ENCODE assay signal across 8 mouse cellular contexts in the genomic region with DNA sequence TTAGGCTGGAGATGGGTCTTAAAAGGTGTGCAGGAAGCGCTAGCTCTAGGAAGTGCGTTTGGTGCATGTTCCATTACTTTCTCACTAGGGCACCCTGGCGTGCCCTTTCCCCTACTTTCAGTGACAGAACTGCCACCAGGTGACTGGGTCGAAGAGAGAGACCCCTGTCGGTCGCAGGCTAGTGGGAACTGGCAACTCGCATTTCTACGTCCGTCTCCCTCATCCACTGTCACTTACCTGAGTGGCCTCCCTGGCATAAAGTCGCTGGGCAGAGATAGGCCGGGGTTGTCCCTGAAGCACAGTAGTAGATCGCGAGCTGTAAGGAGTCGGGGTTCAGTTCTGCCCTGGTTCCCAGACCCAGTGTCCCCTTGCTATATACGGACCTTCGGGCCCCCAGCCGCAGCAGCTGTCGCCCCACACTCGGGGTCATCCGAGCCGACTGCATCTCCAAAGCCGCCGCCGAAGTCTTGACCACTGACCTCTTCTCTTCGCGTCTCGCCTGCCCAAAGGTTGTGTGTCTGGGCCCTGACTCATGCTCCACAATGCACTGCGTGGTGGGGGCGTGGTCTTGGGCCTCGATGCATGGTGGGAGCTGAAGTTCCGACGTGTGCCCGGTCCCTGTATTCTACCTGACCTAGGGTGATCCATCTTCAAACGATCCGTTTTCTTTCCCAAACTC. TPM values are rescaled to one million over a fixed set of nuclear protein-coding genes. Genes with fewer than 3 reads are reported as not detected.
DNase-seq lines count a peak whose midpoint lies in the region; ATAC-seq and TF ChIP-seq lines count a peak whose summit lies in the region.

A gene (minus strand): TSS at position 532 of the 679 bp plus-strand sequence.

- peak; percentile 90 for TF ChIP-seq POLR2A in CH12.LX (IDR thresholded peaks at IDR 0.05; ENCODE audit: low read depth, low read length)

- no peaks in the 10 kb centered on the region for H3K27me3 ChIP-seq in CH12.LX (replicated peaks)
- no peaks in the 10 kb centered on the region for H3K27me3 ChIP-seq in forebrain, embryonic 11.5 days (ENCODE audit: control insufficient read depth, insufficient read depth, low read length)
- no peaks in the 10 kb centered on the region for H3K27me3 ChIP-seq in heart, embryonic 16.5 days (ENCODE audit: control insufficient read depth, insufficient read depth, low read length)
- no peaks in the 10 kb centered on the region for H3K27me3 ChIP-seq in liver, postnatal 0 days (ENCODE audit: insufficient read depth, low read length)
- H3K27me3 ChIP-seq in neural tube, embryonic 13.5 days: no peaks in the 10 kb centered on the region

- H3K27ac ChIP-seq in CH12.LX (ENCODE audit: insufficient read depth, low read depth): peak within 1 kb of the TSS; percentile 36; the same call in 1 of the 2 replicates
- 0 out of 2 replicates have a peak within 1 kb of the TSS, but pooled peaks have one; percentile 20 for H3K27ac ChIP-seq in forebrain, embryonic 11.5 days (ENCODE audit: low read depth, low read length)
- H3K27ac ChIP-seq in heart, embryonic 16.5 days (ENCODE audit: low read length): peak within 1 kb of the TSS; percentile 84
- H3K27ac ChIP-seq in liver, postnatal 0 days (ENCODE audit: low read depth): peak within 1 kb of the TSS; percentile 91
- peak within 1 kb of the TSS; percentile 78 for H3K27ac ChIP-seq in neural tube, embryonic 13.5 days (replicated peaks)

- WGBS in forebrain, embryonic 11.5 days: 1% methylated on average over 35 of the region's 35 CpGs
- under 1% methylated on average over 35 of the region's 35 CpGs for WGBS in heart, embryonic 16.5 days
- 1% methylated on average over 35 of the region's 35 CpGs for WGBS in liver, postnatal 0 days (ENCODE audit: insufficient replicate concordance)
- under 1% methylated on average over 35 of the region's 35 CpGs for WGBS in neural tube, embryonic 13.5 days

- ATAC-seq in forebrain, embryonic 11.5 days (replicated peaks; ENCODE audit: low FRiP score): peak; percentile 85
- peak; percentile 85 for ATAC-seq in heart, embryonic 16.5 days (replicated peaks; ENCODE audit: extremely low read depth, insufficient read depth, low FRiP score)
- peak; percentile 94 for ATAC-seq in liver, postnatal 0 days
- ATAC-seq in neural tube, embryonic 13.5 days (ENCODE audit: low read depth): peak; percentile 70

- H3K9ac ChIP-seq in CH12.LX (ENCODE audit: insufficient read depth, low read depth): peak within 1 kb of the TSS; percentile 74
- H3K9ac ChIP-seq in forebrain, embryonic 11.5 days (ENCODE audit: low read length): peak within 1 kb of the TSS; percentile 64
- H3K9ac ChIP-seq in heart, embryonic 16.5 days (ENCODE audit: low read length): peak within 1 kb of the TSS; percentile 85
- peak within 1 kb of the TSS; percentile 83 for H3K9ac ChIP-seq in liver, postnatal 0 days (replicated peaks)
- peak within 1 kb of the TSS; percentile 84 for H3K9ac ChIP-seq in neural tube, embryonic 13.5 days

- peak; percentile 40 for TF ChIP-seq RAD21 in CH12.LX (IDR thresholded peaks at IDR 0.05; ENCODE audit: low read depth, low read length)

- DNase-seq in CH12.LX (ENCODE audit: extremely low read depth): peak; percentile 92
- DNase-seq in c-Kit-positive CD71-positive TER-119-negative erythroid progenitor cells, embryonic 14.5 days (ENCODE audit: low read depth): peak; percentile 86
- peak; percentile 88 for DNase-seq in forebrain, embryonic 11.5 days (ENCODE audit: low spot score)
- DNase-seq in kidney, postnatal 36 days: peak; percentile 96 to 97
- peak; percentile 92 for DNase-seq in liver, postnatal 0 days
- peak; percentile 79 for DNase-seq in telencephalon, adult 2 months (ENCODE audit: low read depth, low spot score)

- H3K4me3 ChIP-seq in CH12.LX (replicated peaks in 1 of 3; ENCODE audit: low read depth in 2 of 3, low read length in 2 of 3, poor library complexity in 1 of 3): peak within 1 kb of the TSS; percentile 67 to 72 (median 71)
- H3K4me3 ChIP-seq in forebrain, embryonic 11.5 days (ENCODE audit: low read depth, low read length): peak within 1 kb of the TSS; percentile 50
- peak within 1 kb of the TSS; percentile 85 for H3K4me3 ChIP-seq in heart, embryonic 16.5 days (ENCODE audit: low read length)
- H3K4me3 ChIP-seq in liver, postnatal 0 days (ENCODE audit: low read depth, low read length): peak within 1 kb of the TSS; percentile 77
- peak within 1 kb of the TSS; percentile 65 for H3K4me3 ChIP-seq in neural tube, embryonic 13.5 days

- peak within 1 kb of the TSS; percentile 54 for H3K4me2 ChIP-seq in CH12.LX (ENCODE audit: insufficient read depth, low read depth, poor library complexity, severe bottlenecking)
- H3K4me2 ChIP-seq in forebrain, embryonic 11.5 days (ENCODE audit: low read depth, low read length, severe bottlenecking): peak within 1 kb of the TSS; percentile 83
- peak within 1 kb of the TSS; percentile 66 for H3K4me2 ChIP-seq in heart, embryonic 16.5 days (ENCODE audit: low read depth, low read length)
- peak within 1 kb of the TSS; percentile 90 for H3K4me2 ChIP-seq in liver, postnatal 0 days (ENCODE audit: low read depth, low read length)
- peak within 1 kb of the TSS; percentile 72 for H3K4me2 ChIP-seq in neural tube, embryonic 13.5 days

- H3K4me1 ChIP-seq in CH12.LX (ENCODE audit: control insufficient read depth in 1 of 2, insufficient read depth in 2 of 2): peaks cover 14 to 28% of the 10 kb centered on the region in 2 experiments
- peaks cover 29% of the 10 kb centered on the region for H3K4me1 ChIP-seq in forebrain, embryonic 11.5 days (replicated peaks; ENCODE audit: control insufficient read depth, insufficient read depth, low read length)
- peaks cover 32% of the 10 kb centered on the region for H3K4me1 ChIP-seq in heart, embryonic 16.5 days (ENCODE audit: control insufficient read depth, insufficient read depth, low read length)
- peaks cover 16% of the 10 kb centered on the region for H3K4me1 ChIP-seq in liver, postnatal 0 days (ENCODE audit: insufficient read depth)
- H3K4me1 ChIP-seq in neural tube, embryonic 13.5 days (replicated peaks): peaks cover 41% of the 10 kb centered on the region

- in situ Hi-C loops in CH12.LX (cut with MboI; ENCODE audit: low pct_ligation_motif_present, low pct_unique_long_range_greater_than_20kb, low sequenced_read_pairs): loop anchor here (5.0 to 25.0 kb wide), 2 partner anchors 63 to 928 kb away; a partner anchor contains a TSS

- peak; percentile 20; the same call in 1 of the 2 replicates for TF ChIP-seq EP300 in CH12.LX (IDR thresholded peaks at IDR 0.05; ENCODE audit: low read length)
- TF ChIP-seq EP300 in liver, postnatal 0 days (IDR thresholded peaks at IDR 0.05; ENCODE audit: low read depth): no peak

- TF ChIP-seq CTCF in CH12.LX (conservative IDR thresholded peaks at IDR 0.05 in 1 of 2, IDR thresholded peaks at IDR 0.05 in 1 of 2; ENCODE audit: low read depth in 2 of 2, low read length in 2 of 2): peak; percentile 53 to 80
- peak; percentile 63 for TF ChIP-seq CTCF in liver, postnatal 0 days (IDR thresholded peaks at IDR 0.05; ENCODE audit: low read depth)

- H3K9me3 ChIP-seq in CH12.LX (replicated peaks; ENCODE audit: low read length): no peaks in the 10 kb centered on the region
- no peaks in the 10 kb centered on the region for H3K9me3 ChIP-seq in forebrain, embryonic 11.5 days (ENCODE audit: control insufficient read depth, low read length)
- H3K9me3 ChIP-seq in heart, embryonic 16.5 days (replicated peaks; ENCODE audit: control insufficient read depth, low read length): no peaks in the 10 kb centered on the region
- H3K9me3 ChIP-seq in liver, postnatal 0 days (ENCODE audit: low read length): no peaks in the 10 kb centered on the region
- no peaks in the 10 kb centered on the region for H3K9me3 ChIP-seq in neural tube, embryonic 13.5 days

- no peaks in the 10 kb centered on the region for H3K79me2 ChIP-seq in CH12.LX (replicated peaks; ENCODE audit: control insufficient read depth, extremely low read depth, insufficient read depth, poor library complexity, severe bottlenecking)

- dilution Hi-C loops in CH12.LX (cut with MboI; ENCODE audit: extremely low pct_ligation_motif_present, extremely low pct_unique_long_range_greater_than_20kb, low sequenced_read_pairs): no loop called here

- H3K36me3 ChIP-seq in CH12.LX (replicated peaks in 1 of 2; ENCODE audit: control insufficient read depth in 1 of 2, insufficient read depth in 1 of 2, low read length in 1 of 2): peaks cover 40 to 45% of the 10 kb centered on the region in 2 experiments
- H3K36me3 ChIP-seq in forebrain, embryonic 11.5 days (ENCODE audit: control insufficient read depth, insufficient read depth, low read length): peaks cover 6% of the 10 kb centered on the region
- peaks cover 30% of the 10 kb centered on the region for H3K36me3 ChIP-seq in heart, embryonic 16.5 days (ENCODE audit: control insufficient read depth, insufficient read depth)
- H3K36me3 ChIP-seq in liver, postnatal 0 days (replicated peaks; ENCODE audit: insufficient read depth, low read length): peaks cover 34% of the 10 kb centered on the region
- peaks cover 43% of the 10 kb centered on the region for H3K36me3 ChIP-seq in neural tube, embryonic 13.5 days

TF ChIP-seq in CH12.LX, 34 proteins besides CTCF, POLR2A, EP300 and RAD21 (continues in another document):
- peak; percentile 47 for TF ChIP-seq ELF1 (IDR thresholded peaks at IDR 0.05; ENCODE audit: low read depth, low read length)
- peak; percentile 64 for TF ChIP-seq SMC3 (IDR thresholded peaks at IDR 0.05; ENCODE audit: low read depth, low read length)
- TF ChIP-seq IRF4 (IDR thresholded peaks at IDR 0.05; ENCODE audit: low read depth, low read length): peak; percentile 53
- TF ChIP-seq JUN (IDR thresholded peaks at IDR 0.05; ENCODE audit: insufficient read depth, low read depth, low read length): no peak
- TF ChIP-seq BHLHE40 (IDR thresholded peaks at IDR 0.05; ENCODE audit: low read depth, low read length): no peak; the same call in 1 of the 2 replicates
- peak; percentile 30; the same call in 1 of the 2 replicates for TF ChIP-seq ZMIZ1 (IDR thresholded peaks at IDR 0.05; ENCODE audit: low read depth, low read length)
- TF ChIP-seq SIN3A (IDR thresholded peaks at IDR 0.05; ENCODE audit: low read length): peak; percentile 87
- no peak for TF ChIP-seq E2F4 (IDR thresholded peaks at IDR 0.05; ENCODE audit: insufficient replicate concordance, low read depth, low read length)
- no peak for TF ChIP-seq UBTF (IDR thresholded peaks at IDR 0.05; ENCODE audit: low read depth, low read length)
- TF ChIP-seq POLR2AphosphoS2 (IDR thresholded peaks at IDR 0.05; ENCODE audit: low read depth, low read length): peak; percentile 93
- TF ChIP-seq CHD2 (IDR thresholded peaks at IDR 0.05; ENCODE audit: low read length): peak; percentile 47; the same call in 1 of the 2 replicates

RNA-seq across cellular contexts. Expression of the gene that starts here (rescaled TPM):
- 137 and 148 TPM in 2 replicates for total RNA-seq in CH12.LX (2012; rRNA removed)
- 81.8 and 86.6 TPM in 2 replicates for total RNA-seq in CH12.LX (2014; rRNA removed)
- 76.9 and 86.4 TPM in 2 replicates for polyA plus RNA-seq in CH12.LX (2012; ENCODE audit: insufficient read length, low read depth)
- polyA plus RNA-seq in forebrain, embryonic 11.5 days (2014; fragmentation: Nextera tagmentation; extraction: Ambion mirVana): 44.0 and 47.6 TPM in 2 replicates
- 276 and 298 TPM in 2 replicates for polyA plus RNA-seq in heart, embryonic 16.5 days (2015; fragmentation: Nextera tagmentation; extraction: Ambion mirVana)
- 345 and 367 TPM in 2 replicates for polyA plus RNA-seq in liver, postnatal 0 days (2015; fragmentation: Nextera tagmentation; extraction: Ambion mirVana)
- 58.2 and 60.9 TPM in 2 replicates for polyA plus RNA-seq in neural tube, embryonic 13.5 days (2015; fragmentation: Nextera tagmentation; extraction: Ambion mirVana)

Comparison
In these comparisons a context has a peak if more than half of its experiments do, and no peak if none do; other contexts are left out.
1. Peak in every context shown above with its lines: DNase-seq, ATAC-seq, H3K4me3 ChIP-seq and H3K27ac ChIP-seq.
2. H3K27ac ChIP-seq: peak in every context shown above with its lines; median percentile 91 in liver, postnatal 0 days; 84 in heart, embryonic 16.5 days; 78 in neural tube, embryonic 13.5 days; 36 in CH12.LX; 20 in forebrain, embryonic 11.5 days.